1 mouse cellular context compared by ENCODE assay signal in the genomic region with DNA sequence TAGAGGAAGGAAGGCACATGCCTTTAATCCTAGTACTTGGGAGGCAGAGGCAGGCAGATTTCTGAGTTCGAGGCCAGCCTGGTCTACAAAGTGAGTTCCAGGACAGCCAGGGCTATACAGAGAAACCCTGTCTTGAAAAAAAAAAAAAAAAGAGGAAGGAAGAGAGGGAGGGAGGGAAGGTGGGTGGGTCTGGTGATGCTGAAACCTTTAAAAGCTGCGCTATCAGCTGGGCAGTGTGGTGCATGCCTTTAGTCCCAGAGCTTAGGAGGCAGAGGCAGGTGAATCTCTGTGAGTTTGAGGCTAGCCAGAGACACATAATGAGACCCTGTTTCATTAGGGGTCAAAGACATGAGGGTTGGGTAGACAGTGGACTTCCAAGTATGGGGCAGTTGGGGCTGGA. TPM values are rescaled to one million over a fixed set of nuclear protein-coding genes. Genes with fewer than 3 reads are reported as not detected.
"Had no signal": no experiment of that assay in that cellular context is flagged by ENCODE, and none has a peak within 500 bp of the region (broad histone marks: within the 10 kb centered on the region; RNA-seq: fewer than 3 reads in every experiment).

No protein-coding gene starts in this region.

RNA-seq across cellular contexts. Expression of a gene that starts 51.5 kb away (rescaled TPM):
- total RNA-seq: neutrophil, adult 5-6 weeks had no signal
